ENCODE assay signal across 8 mouse cellular contexts in the genomic region with DNA sequence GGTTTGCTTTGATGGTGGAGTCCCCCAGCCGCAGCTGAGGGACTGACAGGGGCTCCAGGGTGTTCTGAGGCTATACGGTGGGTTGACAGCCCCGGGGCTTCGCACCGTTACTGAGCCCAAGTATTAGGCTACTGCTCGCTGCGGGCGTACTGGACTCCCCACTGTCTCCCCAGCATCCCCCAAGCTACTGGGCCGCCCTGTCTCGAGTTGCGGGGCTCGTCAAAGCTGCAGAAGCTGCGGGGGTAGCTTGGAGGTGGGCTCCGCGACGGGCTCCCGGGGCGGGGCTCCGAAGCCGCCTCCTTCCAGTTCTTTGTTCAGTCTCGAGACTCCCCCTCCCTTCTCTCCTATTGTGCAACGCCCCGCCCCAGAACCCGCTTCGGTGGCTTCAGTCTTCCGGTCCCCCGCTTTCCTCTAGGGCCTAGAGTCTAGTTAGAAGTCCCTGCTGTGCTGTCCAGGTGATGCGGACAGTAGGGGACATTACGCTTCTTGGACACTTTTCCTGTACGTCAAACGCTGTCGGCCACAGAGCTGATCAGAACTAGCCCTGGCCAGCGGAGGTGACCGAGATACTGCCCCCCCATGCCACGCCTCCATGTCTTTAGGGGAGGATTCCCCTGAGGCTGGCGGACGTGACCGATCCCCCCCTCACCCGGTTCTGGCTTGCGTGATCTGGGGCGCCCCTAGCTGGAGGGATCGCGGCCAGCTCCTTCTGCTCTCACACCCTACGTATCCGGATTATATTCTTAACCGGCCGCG. TPM values are rescaled to one million over a fixed set of nuclear protein-coding genes. Genes with fewer than 3 reads are reported as not detected.
A peak's percentile ranks its signal among the peaks of the same experiment; 100 is the strongest.
DNase-seq lines count a peak whose midpoint lies in the region; ATAC-seq and TF ChIP-seq lines count a peak whose summit lies in the region.

No protein-coding gene starts in this region.

- peak overlapping the region; percentile 79 for H3K4me3 ChIP-seq in hindbrain, embryonic 15.5 days
- peak overlapping the region; percentile 100 for H3K4me3 ChIP-seq in left cerebral cortex, adult 2 months
- peak overlapping the region; percentile 73 for H3K4me3 ChIP-seq in macrophage (ENCODE audit: inconsistent target)

- no peaks in the 10 kb centered on the region for H3K27me3 ChIP-seq in hindbrain, embryonic 15.5 days

- H3K27ac ChIP-seq in hindbrain, embryonic 15.5 days (replicated peaks): peak overlapping the region; percentile 97
- peak overlapping the region; percentile 93 for H3K27ac ChIP-seq in left cerebral cortex, adult 2 months
- H3K27ac ChIP-seq in macrophage: peak overlapping the region; percentile 73

- TF ChIP-seq CTCF in left cerebral cortex, adult 2 months (IDR thresholded peaks at IDR 0.05): peak; percentile 24

- intact Hi-C loops in left cerebral cortex, adult 2 months (cut with DNase I): loop anchor here (1.0 to 5.0 kb wide), 4 partner anchors 54 to 183 kb away; partner anchors contain the start of genes 2010109A12Rik, Ccni and Sept11

- H3K79me2 ChIP-seq in macrophage (ENCODE audit: inconsistent target): peaks cover 30% of the 10 kb centered on the region

- no peaks in the 10 kb centered on the region for H3K9me3 ChIP-seq in hindbrain, embryonic 15.5 days

- peak; percentile 75 for ATAC-seq in hindbrain, embryonic 15.5 days (ENCODE audit: low FRiP score, low read depth)

- peaks cover 22% of the 10 kb centered on the region for H3K36me3 ChIP-seq in hindbrain, embryonic 15.5 days
- H3K36me3 ChIP-seq in macrophage (ENCODE audit: inconsistent target): peaks cover 23% of the 10 kb centered on the region

- peak overlapping the region; percentile 62 for H3K4me2 ChIP-seq in hindbrain, embryonic 15.5 days

- peaks cover 23% of the 10 kb centered on the region for H3K4me1 ChIP-seq in hindbrain, embryonic 15.5 days (replicated peaks)

- under 1% methylated on average over 48 of the region's 48 CpGs for WGBS in hindbrain, embryonic 15.5 days
- WGBS in macrophage (ENCODE audit: missing documents): under 1% methylated on average over 48 of the region's 48 CpGs

- DNase-seq in R1 (ENCODE audit: low read depth, low spot score): peak; percentile 95
- peak; percentile 77 to 86 for DNase-seq in cerebellum, postnatal 25 days
- DNase-seq in frontal cortex, postnatal 36 days (ENCODE audit: low spot score in 2 of 2): peak; percentile 75 to 76
- DNase-seq in left cerebral cortex, adult 2 months (ENCODE audit: extremely low spot score in 1 of 2, low spot score in 2 of 2): peak; percentile 68 to 81
- DNase-seq in retina, postnatal 7 days (ENCODE audit: low read depth, low spot score): peak; percentile 62
- DNase-seq in urinary bladder, adult 18-20 months (ENCODE audit: low spot score in 2 of 2): peak; percentile 73 to 76

- H3K9ac ChIP-seq in hindbrain, embryonic 15.5 days: peak overlapping the region; percentile 95

RNA-seq across cellular contexts. Expression of gene Ccng2, which starts 1.0 kb away (rescaled TPM):
- 79.7 and 88.8 TPM in 2 replicates for polyA plus RNA-seq in hindbrain, embryonic 15.5 days (2015; fragmentation: Nextera tagmentation; extraction: Ambion mirVana)
- 10 to 100 TPM; 43.0 to 44.4 TPM for total RNA-seq in left cerebral cortex, adult 2 months (2021)
- 100 to 1,000 TPM in 3 of 26 experiments, 10 to 100 TPM in 23; 26.4 to 150 (median 55.7) TPM for total RNA-seq in macrophage (2018; cell fraction: chromatin; rRNA removed)
- total RNA-seq in macrophage (2018; cell fraction: cytosol; rRNA removed): 10 to 100 TPM; 14.4 to 98.0 (median 30.0) TPM
- 100 to 1,000 TPM in 3 of 26 experiments, 10 to 100 TPM in 23; 17.2 to 198 (median 69.3) TPM for total RNA-seq in macrophage (2018; cell fraction: nucleus; rRNA removed)
- 7.1 to 28.6 TPM (median 10.4 TPM) in 3 replicates for polyA plus RNA-seq in macrophage (2018)

Comparison
In these comparisons a context has a peak if more than half of its experiments do, and no peak if none do; other contexts are left out.
1. Peak in every context shown above with its lines: DNase-seq, ATAC-seq, H3K4me3 ChIP-seq and H3K27ac ChIP-seq.